In the genomic region with DNA sequence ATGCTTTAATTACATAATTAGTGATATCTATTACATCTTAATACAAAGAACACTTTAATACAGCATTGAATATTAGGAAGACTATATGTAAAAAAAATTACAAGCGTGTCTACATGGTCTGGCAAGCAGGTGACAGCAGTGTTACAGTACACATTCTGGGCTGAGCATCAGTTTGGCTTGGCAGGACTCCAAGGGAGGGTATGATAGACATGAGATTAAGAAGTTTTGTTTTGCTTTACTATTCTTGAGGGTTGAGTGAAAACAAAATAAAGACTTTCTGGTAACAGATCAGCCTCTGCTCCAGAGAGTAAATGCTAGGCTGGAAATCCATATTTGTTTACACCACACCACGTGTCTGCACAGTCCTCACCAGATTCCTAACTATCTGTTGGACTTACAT, we compare ENCODE assay signal across 18 mouse cellular contexts. TPM values are rescaled to one million over a fixed set of nuclear protein-coding genes. Genes with fewer than 3 reads are reported as not detected.
DNase-seq lines count a peak whose midpoint lies in the region; ATAC-seq and TF ChIP-seq lines count a peak whose summit lies in the region.
"Had no signal": no experiment of that assay in that cellular context is flagged by ENCODE, and none has a peak within 500 bp of the region (broad histone marks: within the 10 kb centered on the region; RNA-seq: fewer than 3 reads in every experiment).

No protein-coding gene starts in this region.

- no peaks in the 10 kb centered on the region for H3K36me3 ChIP-seq in hindbrain, postnatal 0 days (ENCODE audit: insufficient read depth, low read length)
- peaks cover 7% of the 10 kb centered on the region for H3K36me3 ChIP-seq in hindbrain, embryonic 13.5 days

- peak; percentile 20 for DNase-seq in hindbrain, postnatal 0 days (ENCODE audit: low spot score)
- peak; percentile 29 for DNase-seq in lung, postnatal 14 days
- no peak for DNase-seq in lung, adult 18-20 months
- peak; percentile 41 for DNase-seq in MN1 (ENCODE audit: low spot score)
- no peak for DNase-seq in ovary, postnatal 10 days (ENCODE audit: low spot score)
- DNase-seq: adrenal gland, postnatal 25 days; cerebellum, adult 2 months; right cerebral cortex, postnatal 25 days; thymus, postnatal 4 days had no signal

- no peaks in the 10 kb centered on the region for H3K4me1 ChIP-seq in hindbrain, postnatal 0 days (ENCODE audit: insufficient read depth, low read length)
- 0 out of 2 replicates have a peak, but pooled peaks cover 4% of the 10 kb centered on the region for H3K4me1 ChIP-seq in hindbrain, embryonic 13.5 days (replicated peaks)
- H3K4me1 ChIP-seq: hindbrain, embryonic 12.5 days; limb, embryonic 10.5 days; lung, embryonic 15.5 days had no signal

- no peak overlapping the region for H3K27ac ChIP-seq in hindbrain, postnatal 0 days
- no peak overlapping the region for H3K27ac ChIP-seq in hindbrain, embryonic 13.5 days
- H3K27ac ChIP-seq: embryonic facial prominence, embryonic 13.5 days; hindbrain, embryonic 12.5 days; kidney, postnatal 0 days; limb, embryonic 10.5 days; lung, embryonic 15.5 days had no signal

- TF ChIP-seq CTCF in hindbrain, postnatal 0 days (IDR thresholded peaks at IDR 0.05; ENCODE audit: low read depth): no peak

- H3K27me3 ChIP-seq in hindbrain, postnatal 0 days (ENCODE audit: insufficient read depth, low read length): no peaks in the 10 kb centered on the region
- H3K27me3 ChIP-seq in hindbrain, embryonic 13.5 days: no peaks in the 10 kb centered on the region
- H3K27me3 ChIP-seq: embryonic facial prominence, embryonic 13.5 days; heart, embryonic 12.5 days; hindbrain, embryonic 12.5 days; lung, embryonic 15.5 days had no signal

- WGBS in hindbrain, postnatal 0 days: 58% methylated on average over 2 of the region's 2 CpGs
- WGBS in hindbrain, embryonic 13.5 days: 60% methylated on average over 2 of the region's 2 CpGs

- H3K4me3 ChIP-seq in hindbrain, postnatal 0 days (ENCODE audit: low read length): no peak overlapping the region
- no peak overlapping the region for H3K4me3 ChIP-seq in hindbrain, embryonic 13.5 days
- H3K4me3 ChIP-seq: embryonic facial prominence, embryonic 13.5 days; heart, embryonic 12.5 days; hindbrain, embryonic 12.5 days; limb, embryonic 10.5 days; lung, embryonic 15.5 days had no signal

- H3K9ac ChIP-seq in hindbrain, postnatal 0 days (replicated peaks; ENCODE audit: low read length): no peak overlapping the region
- no peak overlapping the region for H3K9ac ChIP-seq in hindbrain, embryonic 13.5 days
- H3K9ac ChIP-seq: embryonic facial prominence, embryonic 13.5 days; heart, embryonic 12.5 days; hindbrain, embryonic 12.5 days; lung, embryonic 15.5 days had no signal

- no peak overlapping the region for H3K4me2 ChIP-seq in hindbrain, postnatal 0 days (ENCODE audit: low read depth, low read length)
- no peak overlapping the region for H3K4me2 ChIP-seq in hindbrain, embryonic 13.5 days
- H3K4me2 ChIP-seq: embryonic facial prominence, embryonic 13.5 days; heart, embryonic 12.5 days; hindbrain, embryonic 12.5 days; liver, embryonic 11.5 days; lung, embryonic 15.5 days had no signal

- H3K9me3 ChIP-seq in hindbrain, postnatal 0 days (ENCODE audit: low read length): no peaks in the 10 kb centered on the region
- H3K9me3 ChIP-seq in hindbrain, embryonic 13.5 days: no peaks in the 10 kb centered on the region
- H3K9me3 ChIP-seq: embryonic facial prominence, embryonic 13.5 days; heart, embryonic 12.5 days; hindbrain, embryonic 12.5 days; limb, embryonic 10.5 days; lung, embryonic 15.5 days had no signal

- no peak for ATAC-seq in hindbrain, postnatal 0 days
- no peak for ATAC-seq in hindbrain, embryonic 13.5 days (ENCODE audit: low FRiP score)
- ATAC-seq in megakaryocyte-erythroid progenitor cell, adult 5-6 weeks (replicated peaks; ENCODE audit: low FRiP score, low TSS enrichment, poor library complexity, severe bottlenecking): peak; percentile 80

RNA-seq across cellular contexts. Expression of gene Fam204a, which starts 8.5 kb away (rescaled TPM):
- 22.4 and 26.7 TPM in 2 replicates for total RNA-seq in hindbrain, postnatal 0 days (2014; rRNA removed)
- polyA plus RNA-seq in hindbrain, postnatal 0 days (2015; fragmentation: Nextera tagmentation; extraction: Ambion mirVana): 70.8 and 79.0 TPM in 2 replicates
- polyA plus RNA-seq in hindbrain, embryonic 13.5 days (2015; fragmentation: Nextera tagmentation; extraction: Ambion mirVana): 76.2 and 76.5 TPM in 2 replicates
- total RNA-seq in megakaryocyte-erythroid progenitor cell, adult 5-6 weeks (2014; fragmentation: Nextera tagmentation): 13.1 and 26.7 TPM in 2 replicates
- 66.3 and 91.5 TPM in 2 replicates for total RNA-seq in megakaryocyte-erythroid progenitor cell, adult 5-6 weeks (2017)

Comparison
In these comparisons a context has a peak if more than half of its experiments do, and no peak if none do; other contexts are left out.
1. DNase-seq: peak in hindbrain, postnatal 0 days (single experiment), lung, postnatal 14 days (single experiment) and MN1 (single experiment); none in lung, adult 18-20 months (0 of 2) and ovary, postnatal 10 days (single experiment).